Comparison of ENCODE assay signal across 7 mouse cellular contexts in the genomic region with DNA sequence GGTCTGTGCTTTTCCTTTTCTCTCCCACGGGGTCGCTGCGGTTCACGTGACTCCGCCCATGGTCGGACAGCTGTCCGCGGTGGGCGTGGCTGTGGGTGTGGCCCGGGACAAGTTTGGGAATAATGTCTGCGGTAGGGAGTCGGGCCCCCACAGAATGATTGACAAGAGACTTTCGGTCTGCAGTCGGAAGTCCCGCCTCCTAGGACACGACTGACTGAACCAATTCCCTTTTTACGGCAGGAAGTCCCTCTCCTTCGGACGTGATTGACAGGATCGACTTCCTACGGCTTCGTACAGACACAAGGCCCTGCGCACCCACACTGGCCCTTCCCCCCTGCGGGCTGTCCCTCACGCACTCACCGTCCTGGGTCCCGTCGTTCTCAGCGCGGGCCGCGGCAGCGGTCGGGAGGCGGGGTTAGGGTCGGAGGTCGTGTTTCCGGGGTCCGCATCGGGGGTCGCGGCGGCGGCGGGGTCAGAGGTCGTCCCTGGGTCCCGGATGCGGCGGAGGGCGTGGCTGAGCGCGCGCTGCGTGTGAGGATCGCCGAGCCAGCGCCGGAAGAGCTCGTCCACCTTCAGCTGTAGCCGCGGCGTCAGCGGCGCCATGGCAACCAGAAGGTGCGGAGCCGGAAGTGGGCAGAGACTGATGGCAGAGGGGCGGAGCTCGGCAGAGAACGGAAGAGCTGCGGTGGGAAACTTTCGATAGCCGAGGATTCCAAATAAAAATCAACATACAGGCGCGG. TPM values are rescaled to one million over a fixed set of nuclear protein-coding genes. Genes with fewer than 3 reads are reported as not detected.
A peak's percentile ranks its signal among the peaks of the same experiment; 100 is the strongest.
DNase-seq lines count a peak whose midpoint lies in the region; ATAC-seq lines count a peak whose summit lies in the region.

No protein-coding gene starts in this region.

- no peaks in the 10 kb centered on the region for H3K9me3 ChIP-seq in embryonic facial prominence, embryonic 11.5 days (replicated peaks; ENCODE audit: control insufficient read depth, low read length)
- no peaks in the 10 kb centered on the region for H3K9me3 ChIP-seq in limb, embryonic 10.5 days (replicated peaks)
- no peaks in the 10 kb centered on the region for H3K9me3 ChIP-seq in midbrain, embryonic 13.5 days

- ATAC-seq in embryonic facial prominence, embryonic 11.5 days (replicated peaks; ENCODE audit: insufficient number of reproducible peaks, low FRiP score, low TSS enrichment, low read depth), result peak; percentile 75
- ATAC-seq in granulocyte monocyte progenitor cell, adult 5-6 weeks (replicated peaks; ENCODE audit: poor library complexity, severe bottlenecking), result peak; percentile 26
- peak; percentile 85 for ATAC-seq in midbrain, embryonic 13.5 days

- peak overlapping the region; percentile 69 for H3K9ac ChIP-seq in embryonic facial prominence, embryonic 11.5 days (replicated peaks; ENCODE audit: low read length)
- peak overlapping the region; percentile 80 for H3K9ac ChIP-seq in midbrain, embryonic 13.5 days (replicated peaks)

- WGBS in embryonic facial prominence, embryonic 11.5 days, result under 1% methylated on average over 74 of the region's 74 CpGs
- under 1% methylated on average over 74 of the region's 74 CpGs for WGBS in limb, embryonic 10.5 days
- under 1% methylated on average over 74 of the region's 74 CpGs for WGBS in midbrain, embryonic 13.5 days

- H3K4me3 ChIP-seq in embryonic facial prominence, embryonic 11.5 days (ENCODE audit: low read depth, low read length), result peak overlapping the region; percentile 63
- H3K4me3 ChIP-seq in limb, embryonic 10.5 days, result peak overlapping the region; percentile 76
- H3K4me3 ChIP-seq in midbrain, embryonic 13.5 days (replicated peaks), result peak overlapping the region; percentile 73

- H3K27ac ChIP-seq in embryonic facial prominence, embryonic 11.5 days (replicated peaks; ENCODE audit: low read depth, low read length), result peak overlapping the region; percentile 85
- peak overlapping the region; percentile 97 for H3K27ac ChIP-seq in limb, embryonic 10.5 days
- peak overlapping the region; percentile 97 for H3K27ac ChIP-seq in midbrain, embryonic 13.5 days

- no peaks in the 10 kb centered on the region for H3K36me3 ChIP-seq in embryonic facial prominence, embryonic 11.5 days (replicated peaks; ENCODE audit: control insufficient read depth, insufficient read depth, low read depth, low read length)
- no peaks in the 10 kb centered on the region for H3K36me3 ChIP-seq in limb, embryonic 10.5 days
- H3K36me3 ChIP-seq in midbrain, embryonic 13.5 days, result no peaks in the 10 kb centered on the region

- peak overlapping the region; percentile 51 for H3K4me2 ChIP-seq in embryonic facial prominence, embryonic 11.5 days (ENCODE audit: low read depth, low read length)
- H3K4me2 ChIP-seq in midbrain, embryonic 13.5 days (replicated peaks), result peak overlapping the region; percentile 62

- no peaks in the 10 kb centered on the region for H3K4me1 ChIP-seq in embryonic facial prominence, embryonic 11.5 days (ENCODE audit: control insufficient read depth, insufficient read depth, low read length)
- H3K4me1 ChIP-seq in limb, embryonic 10.5 days, result peaks cover 3% of the 10 kb centered on the region
- 0 out of 2 replicates have a peak, but pooled peaks cover 5% of the 10 kb centered on the region for H3K4me1 ChIP-seq in midbrain, embryonic 13.5 days (replicated peaks)

- DNase-seq in adrenal gland, postnatal 10 days, result peak; percentile 97
- DNase-seq in embryonic facial prominence, embryonic 11.5 days (ENCODE audit: low spot score), result peak; percentile 96
- peak; percentile 99 for DNase-seq in kidney, adult 11 months
- peak; percentile 97 for DNase-seq in limb, embryonic 10.5 days (ENCODE audit: low spot score)
- peak; percentile 94 to 95 for DNase-seq in spleen, adult 18-20 months

- H3K27me3 ChIP-seq in embryonic facial prominence, embryonic 11.5 days (ENCODE audit: control insufficient read depth, insufficient read depth, low read length), result no peaks in the 10 kb centered on the region
- H3K27me3 ChIP-seq in limb, embryonic 10.5 days (ENCODE audit: low read depth, poor library complexity, severe bottlenecking), result no peaks in the 10 kb centered on the region
- H3K27me3 ChIP-seq in midbrain, embryonic 13.5 days, result peaks cover 6% of the 10 kb centered on the region

RNA-seq across cellular contexts. Expression of a gene that starts 53.0 kb away (rescaled TPM):
- 100 to 1,000 TPM; 103 to 128 TPM for total RNA-seq in adrenal gland, postnatal 10 days (2021)
- polyA plus RNA-seq in embryonic facial prominence, embryonic 11.5 days (2014; fragmentation: Nextera tagmentation; extraction: Ambion mirVana), result 60.1 and 81.1 TPM in 2 replicates
- total RNA-seq in granulocyte monocyte progenitor cell, adult 5-6 weeks (2014; fragmentation: Nextera tagmentation), result 26.0 and 34.2 TPM in 2 replicates
- 14.2 and 16.2 TPM in 2 replicates for total RNA-seq in granulocyte monocyte progenitor cell, adult 5-6 weeks (2017)
- polyA plus RNA-seq in limb, embryonic 10.5 days (2016; fragmentation: Nextera tagmentation; extraction: Ambion mirVana), result 113 and 131 TPM in 2 replicates
- polyA plus RNA-seq in midbrain, embryonic 13.5 days (2015; fragmentation: Nextera tagmentation; extraction: Ambion mirVana), result 166 and 188 TPM in 2 replicates

Comparison
In these comparisons a context has a peak if more than half of its experiments do, and no peak if none do; other contexts are left out.
1. Peak in every context shown above with its lines: DNase-seq, ATAC-seq, H3K4me3 ChIP-seq and H3K27ac ChIP-seq.
2. ATAC-seq: peak in every context shown above with its lines; median percentile 85 in midbrain, embryonic 13.5 days; 75 in embryonic facial prominence, embryonic 11.5 days; 26 in granulocyte monocyte progenitor cell, adult 5-6 weeks.